Mouse (Mus musculus) adipocyte (in vitro differentiated cells): ENCODE measurements around the gene Tmem104.

Source experiments
- DNase-seq: peaks from one replicate; pipeline ENCODE4 v3.0.0-alpha.2; 2016; ENCODE audit warnings: low spot score

Gene Tmem104

DNA sequence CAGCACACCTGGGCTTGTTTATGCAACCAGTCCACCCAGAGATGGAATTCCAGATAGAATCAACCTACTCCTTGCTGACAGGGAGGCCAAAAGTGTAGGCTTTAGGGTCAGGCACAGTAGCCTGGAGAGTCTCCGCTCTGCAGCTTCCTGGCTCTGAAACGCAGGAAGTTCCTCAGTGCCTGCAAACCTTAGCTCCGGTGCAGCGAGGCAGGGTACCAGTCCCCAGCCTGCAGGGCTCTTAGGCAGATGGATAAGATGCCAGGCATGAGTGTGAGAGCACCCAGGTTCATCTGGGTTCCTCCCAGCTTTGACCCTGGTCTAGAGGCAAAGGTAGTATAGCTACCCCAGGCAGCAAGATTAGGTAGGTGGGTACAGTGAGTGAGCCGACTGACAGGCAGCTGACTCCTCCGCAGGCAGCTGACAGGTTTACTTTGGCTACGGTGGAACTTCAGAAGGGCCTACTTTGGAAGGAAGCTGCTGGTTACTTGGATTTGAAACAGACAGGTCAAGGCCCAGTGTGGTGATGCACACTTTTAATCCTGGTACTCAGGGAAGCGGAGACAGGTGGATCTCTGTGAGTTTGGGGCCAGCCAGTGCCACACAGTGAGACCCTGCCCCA lies 19.5 kb upstream of the Tmem104 start:
- no peak for DNase-seq

DNA sequence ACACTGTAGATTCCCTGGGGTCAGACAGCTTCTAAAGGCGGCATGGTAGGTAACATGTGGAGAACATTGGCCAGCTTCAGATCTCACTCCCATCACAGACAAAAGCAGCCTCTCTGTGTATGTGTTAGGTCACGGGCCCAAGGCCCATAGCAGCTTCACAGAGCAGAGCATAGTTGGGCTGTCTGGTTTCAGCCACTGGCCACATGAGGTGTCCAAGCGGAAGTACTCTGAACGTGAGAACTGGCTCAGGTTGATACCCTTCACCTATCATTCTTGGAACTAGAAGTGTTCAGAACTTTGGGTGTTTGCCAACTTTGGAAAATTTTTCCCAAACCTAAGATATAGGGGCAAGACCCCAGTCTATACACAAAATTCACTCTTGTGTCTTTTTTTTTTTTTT lies 17.9 kb upstream of the Tmem104 start:
- no peak for DNase-seq

- DNase-seq: no peak
Measured at GRCm38 (mm10) chr11:115171125-115171524, 16.2 kb upstream of the Tmem104 start.

DNA sequence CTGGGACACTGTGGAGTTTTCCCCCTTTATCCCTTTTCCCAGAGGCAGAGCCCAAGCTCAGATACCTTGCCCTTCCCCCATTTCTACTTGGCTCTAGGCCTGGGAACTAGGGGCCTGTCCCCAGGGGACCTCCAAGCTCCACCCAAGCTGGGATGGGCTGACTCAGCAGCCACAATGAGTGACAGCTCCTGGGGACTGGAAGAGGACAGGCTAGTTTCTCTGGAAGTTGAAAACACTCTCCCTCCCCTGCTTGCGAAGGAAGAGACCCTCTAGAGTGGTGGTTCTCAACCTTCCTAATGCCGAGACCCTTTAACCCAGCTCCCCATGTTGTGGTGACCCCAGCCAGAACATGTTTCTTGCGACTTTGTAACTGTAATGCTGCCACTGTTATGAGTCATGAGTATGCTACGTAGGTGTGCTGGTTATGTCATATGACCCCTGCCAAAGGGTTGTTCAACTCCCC lies 14.4 kb upstream of the Tmem104 start:
- peak; percentile 85 for DNase-seq

GRCm38 (mm10) chr11:115173549-115174339 lies 13.5 kb upstream of the Tmem104 start:
- DNase-seq: no peak

DNA sequence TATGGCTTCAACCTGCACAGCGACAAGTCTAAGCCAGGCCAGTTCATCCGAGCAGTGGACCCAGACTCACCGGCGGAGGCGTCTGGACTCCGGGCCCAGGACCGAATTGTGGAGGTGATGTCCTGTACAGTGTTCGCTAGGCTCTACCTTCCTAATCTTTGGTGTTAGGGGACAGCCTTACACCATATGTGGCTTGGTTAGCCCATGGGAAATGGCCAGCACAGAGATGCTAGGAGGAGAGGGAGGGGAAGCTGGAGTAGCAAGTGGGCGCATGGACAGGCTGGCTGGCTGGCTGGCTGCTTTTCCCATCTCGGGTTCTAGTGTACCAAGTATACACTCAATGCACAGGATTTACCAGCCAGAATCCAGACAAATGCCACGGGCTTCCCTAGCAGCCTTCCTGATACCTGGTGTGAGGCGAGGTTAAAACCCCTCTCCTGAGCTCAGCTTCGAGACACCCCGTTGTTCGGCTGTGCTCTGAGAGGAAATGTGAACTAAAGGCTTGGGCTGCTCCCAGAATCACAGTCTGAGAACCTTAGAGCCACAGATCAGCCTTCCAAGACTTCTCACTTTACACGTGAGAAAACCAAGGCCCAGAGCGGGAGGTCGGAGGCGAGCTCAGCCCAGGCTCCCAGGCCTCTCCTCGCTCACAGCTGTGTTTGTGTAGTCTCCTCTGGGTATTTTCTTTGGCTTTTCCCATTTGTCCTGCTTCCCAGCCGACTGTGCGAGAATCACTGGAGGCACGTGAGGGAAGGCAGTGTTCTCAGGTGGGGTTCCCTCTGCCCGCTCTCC lies 10.7 kb upstream of the Tmem104 start:
- no peak for DNase-seq

- no peak for DNase-seq
Measured at GRCm38 (mm10) chr11:115177559-115178195, 9.6 kb upstream of the Tmem104 start.

GRCm38 (mm10) chr11:115178766-115179165 lies 8.5 kb upstream of the Tmem104 start:
- no peak for DNase-seq

DNA sequence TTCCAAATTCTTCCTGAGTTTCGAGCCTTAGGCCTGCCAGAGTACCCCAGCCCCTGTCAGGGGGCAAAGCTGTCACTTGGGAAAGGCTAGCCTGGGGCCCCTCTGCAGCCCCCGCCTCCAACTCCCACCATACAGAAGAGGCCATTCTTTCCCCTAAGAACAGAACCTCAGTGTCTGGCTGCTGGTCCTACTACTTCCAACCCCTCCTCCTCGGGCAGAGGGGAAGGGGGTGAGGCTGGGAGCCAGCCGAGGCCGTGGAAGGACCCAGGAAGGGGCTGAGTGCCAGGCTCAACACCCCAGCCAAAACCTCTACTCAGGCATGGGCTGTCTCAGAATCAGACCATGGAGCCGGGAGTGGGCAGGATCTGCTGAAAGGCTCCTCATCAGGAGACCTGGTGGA lies 8.1 kb upstream of the Tmem104 start:
- no peak for DNase-seq

- DNase-seq: no peak
Measured at GRCm38 (mm10) chr11:115179881-115180280, 7.4 kb upstream of the Tmem104 start.

DNA sequence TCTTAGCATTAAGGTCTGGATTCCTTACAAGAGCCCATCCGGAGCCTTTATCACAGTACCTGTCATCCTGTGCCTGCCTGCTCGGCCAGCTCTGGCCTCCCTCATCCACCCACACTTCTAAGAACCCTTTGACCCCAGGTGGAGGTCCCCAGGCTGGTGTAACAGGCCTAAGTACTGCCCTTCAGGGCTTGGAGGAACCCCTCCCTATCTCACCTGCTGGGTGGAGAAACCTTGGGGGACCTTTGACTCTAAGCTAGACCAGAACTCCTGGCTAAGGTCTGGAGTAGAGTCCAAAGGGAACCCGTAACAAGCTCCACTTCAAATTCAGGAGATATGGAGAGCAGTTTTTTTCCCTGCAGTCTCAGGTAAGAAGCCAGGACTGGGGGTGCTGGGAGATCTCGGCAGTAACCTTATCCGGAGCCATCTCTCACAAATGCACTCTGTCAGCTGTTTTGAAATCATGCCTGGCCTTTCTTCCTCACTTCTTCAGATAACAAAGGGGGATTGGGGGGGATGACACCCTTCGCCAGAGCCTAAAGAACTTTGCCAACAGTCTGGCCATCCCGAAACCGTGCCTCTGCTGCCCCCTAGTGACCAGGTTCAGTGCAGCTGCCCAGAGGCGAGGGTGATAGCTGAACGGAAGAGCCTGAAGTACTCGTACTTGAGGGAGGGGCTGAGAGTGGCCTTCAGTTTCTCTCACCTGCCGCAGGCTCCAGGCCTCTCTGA lies 5.2 kb upstream of the Tmem104 start:
- peak; percentile 69 for DNase-seq

DNA sequence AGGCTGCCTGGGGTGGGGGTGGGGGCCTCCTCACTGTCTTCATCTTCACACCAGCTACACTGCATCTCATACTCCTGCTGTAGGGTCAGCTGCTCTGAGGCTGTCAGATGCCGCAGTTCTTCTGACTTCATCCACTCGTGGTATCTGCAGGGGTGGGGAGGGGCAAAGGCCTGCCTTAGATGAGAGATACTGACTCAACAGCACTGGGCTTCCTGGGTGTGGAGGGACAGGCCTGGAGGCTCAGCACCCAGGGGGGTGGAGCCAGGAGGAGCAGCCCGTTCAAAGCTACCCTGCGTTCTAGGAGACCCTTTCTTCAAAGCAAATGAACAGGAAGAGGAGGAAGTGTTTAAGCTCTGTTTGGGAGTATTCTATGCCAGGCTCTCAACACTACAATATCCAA lies 2.3 kb upstream of the Tmem104 start:
- DNase-seq: no peak

GRCm38 (mm10) chr11:115187693-115188092 lies 406 bp downstream of the Tmem104 start, which contains the start of gene Nat9:
Gene Nat9, minus strand, starts transcription at chr11:115187859.
- DNase-seq: no peak

DNA sequence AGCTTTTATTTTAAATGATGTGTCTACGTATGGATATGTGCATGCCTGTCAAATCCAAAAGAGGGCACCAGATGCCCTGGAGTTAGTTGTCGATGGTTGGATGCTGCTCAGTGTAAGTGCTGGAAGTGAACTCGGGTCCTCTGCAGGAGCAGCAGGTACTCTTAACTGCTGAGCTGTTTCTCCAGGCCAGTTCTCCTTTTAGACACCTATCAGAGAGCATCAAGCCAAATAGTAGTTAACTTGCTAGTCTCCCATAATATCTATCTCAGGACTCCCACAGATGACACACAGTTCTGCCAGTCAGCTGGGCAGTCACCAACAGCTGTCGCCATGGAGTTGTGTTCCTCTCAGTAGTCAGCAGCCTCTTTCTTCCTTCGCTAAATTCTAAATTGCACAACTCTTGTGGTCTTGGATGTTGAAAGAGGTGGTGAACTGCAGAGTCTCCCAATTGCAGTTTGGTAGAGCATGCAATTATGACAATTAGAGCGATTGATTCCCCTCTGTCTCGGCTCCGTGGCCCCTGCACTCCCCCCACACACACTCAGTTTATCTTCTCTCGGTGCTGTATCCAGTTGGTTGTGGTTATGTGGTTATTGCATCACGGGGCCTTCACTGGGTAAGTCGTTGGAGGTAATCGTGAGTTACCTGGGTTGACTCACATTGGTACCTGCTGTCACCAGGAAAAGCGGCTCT lies 1.4 kb downstream of the Tmem104 start:
- no peak for DNase-seq

DNA sequence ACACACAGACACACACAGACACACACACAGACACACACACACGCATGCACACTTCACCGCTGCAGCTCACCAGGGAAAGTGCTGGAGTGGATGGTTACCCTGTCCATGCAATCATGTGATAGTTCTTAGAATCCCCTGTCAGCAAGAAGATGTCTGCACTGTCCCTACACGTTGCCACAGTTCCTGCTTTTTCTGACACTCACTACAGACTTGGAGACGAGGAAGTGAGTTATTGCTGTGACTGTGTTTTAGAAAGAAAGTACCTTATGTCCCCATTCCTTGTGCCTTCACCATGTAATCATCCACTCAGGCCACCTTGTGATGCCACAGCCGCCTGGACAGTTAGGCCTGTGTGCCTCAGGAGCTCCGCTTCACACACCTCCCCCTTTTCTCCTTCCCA lies 2.0 kb downstream of the Tmem104 start:
- DNase-seq: no peak

- peak; percentile 75 for DNase-seq
Measured at GRCm38 (mm10) chr11:115192180-115192579, 4.9 kb downstream of the Tmem104 start.

- no peak for DNase-seq
Measured at GRCm38 (mm10) chr11:115194693-115195092, 7.4 kb downstream of the Tmem104 start.

- no peak for DNase-seq
Measured at GRCm38 (mm10) chr11:115195933-115196332, 8.6 kb downstream of the Tmem104 start.

GRCm38 (mm10) chr11:115197558-115197957 lies 10.3 kb downstream of the Tmem104 start:
- DNase-seq: no peak

DNA sequence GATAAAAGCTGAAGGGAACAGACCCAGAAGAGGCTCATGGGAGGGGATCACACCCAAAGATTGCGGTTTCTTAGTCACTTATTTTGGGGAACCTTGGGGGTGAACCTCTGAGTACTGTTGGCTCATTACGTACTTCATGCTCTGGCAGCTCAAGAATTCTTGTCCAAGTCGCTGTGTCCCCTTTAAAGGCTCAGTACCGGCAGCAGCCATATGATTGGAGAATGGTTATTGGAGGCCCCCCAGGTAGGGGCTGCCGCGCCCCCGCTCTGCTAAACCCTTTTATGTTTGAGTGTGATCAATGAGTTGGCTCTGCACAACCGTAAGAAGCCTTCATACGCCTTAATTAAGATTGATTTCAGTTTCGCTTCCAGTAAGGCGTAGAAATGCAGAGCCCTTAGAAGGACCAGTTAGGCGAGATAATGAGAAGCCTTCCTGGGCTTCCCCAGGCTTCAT lies 11.7 kb downstream of the Tmem104 start:
- DNase-seq: no peak

GRCm38 (mm10) chr11:115200520-115200919 lies 13.2 kb downstream of the Tmem104 start:
- no peak for DNase-seq
